Mouse (Mus musculus) G1E (cell line): ENCODE results near the gene Txnl4b.
A peak's percentile ranks its signal among the peaks of the same experiment; 100 is the strongest.

Source experiments
- CTCF ChIP-seq: IDR thresholded peaks from 2 replicates; pipeline ENCODE4 v1.5.1; 2012; ENCODE audit warnings: low read depth, low read length, inconsistent platforms, mixed read lengths
- GATA1 ChIP-seq: IDR thresholded peaks from 2 replicates; pipeline ENCODE4 v1.6.1; 2012; ENCODE audit warnings: borderline replicate concordance, low read length, inconsistent platforms, mixed read lengths
- GATA2 ChIP-seq: IDR thresholded peaks from 2 replicates; pipeline ENCODE4 v1.6.1; 2012; ENCODE audit warnings: low read depth, low read length, inconsistent platforms, borderline replicate concordance
- TAL1 ChIP-seq: conservative IDR thresholded peaks from 2 replicates; pipeline ENCODE4 v1.6.1; 2012; ENCODE audit warnings: low read depth, low read length, inconsistent platforms, mixed read lengths

- no peak for TF ChIP-seq CTCF
- no peak for TF ChIP-seq GATA1
- peak; percentile 32; the same call in 1 of the 2 replicates for TF ChIP-seq TAL1
- no peak for TF ChIP-seq GATA2
Measured at GRCm38 (mm10) chr8:109614243-109615210, 48.8 kb downstream of the Txnl4b start, which contains the start of gene Pkd1l3.
